Mouse (Mus musculus) embryonic fibroblast, embryonic 13.5 days (primary cell): ENCODE data around the gene St6galnac1.

ENCODE experiments used
- CTCF ChIP-seq: IDR thresholded peaks from 2 replicates; pipeline ENCODE4 v1.5.1; 2011; ENCODE audit warnings: mild to moderate bottlenecking, control low read depth, low read length, moderate library complexity, borderline replicate concordance; ENCODE audit not compliant: insufficient read depth
- POLR2A ChIP-seq: IDR thresholded peaks from 2 replicates; pipeline ENCODE4 v1.6.1; 2011; ENCODE audit warnings: low read depth, mild to moderate bottlenecking, control low read depth, low read length, moderate library complexity

DNA sequence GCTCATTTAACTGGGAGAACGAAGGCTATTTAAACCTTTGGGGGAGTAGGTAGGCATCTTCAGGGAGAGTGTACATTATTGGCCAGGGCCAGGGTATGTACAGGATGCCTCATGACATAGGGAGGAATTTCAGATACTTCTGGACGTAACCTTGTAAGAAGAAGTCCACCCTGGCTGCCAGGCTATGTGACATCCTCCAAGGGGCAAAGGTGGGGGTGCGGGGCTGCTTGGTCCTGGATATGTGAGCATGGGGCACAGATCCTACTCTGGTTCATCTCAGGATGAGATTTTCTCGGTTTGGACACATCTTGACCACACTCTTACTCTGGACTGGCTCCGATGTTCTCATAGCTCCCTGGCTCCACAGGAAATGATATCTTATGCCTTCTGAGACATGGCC is 52.2 kb downstream of the St6galnac1 start:
- TF ChIP-seq CTCF (no peak), POLR2A (no peak)
